Mouse (Mus musculus): ENCODE measurements around the gene 4933421I07Rik. TPM values are rescaled to one million over a fixed set of nuclear protein-coding genes. Genes with fewer than 3 reads are reported as not detected.

Gene 4933421I07Rik
- total and polyA plus RNA-seq, 3 experiments: not detected

Other genes starting within 250 kb of the 4933421I07Rik start
- gene Vmn2r61, start 188.1 kb downstream of the 4933421I07Rik start, total RNA-seq (2012; rRNA removed): not detected in 2 replicates
- gene Vmn2r61, start 188.1 kb downstream of the 4933421I07Rik start, total RNA-seq (2014; rRNA removed): not detected in 2 replicates
- not detected in 2 replicates for gene Vmn2r61, start 188.1 kb downstream of the 4933421I07Rik start, polyA plus RNA-seq (2012; ENCODE audit: insufficient read length, low read depth)
- gene Zfp141, start 57.6 kb upstream of the 4933421I07Rik start, total RNA-seq (2012; rRNA removed): 16.7 and 18.0 TPM in 2 replicates
- gene Zfp141, start 57.6 kb upstream of the 4933421I07Rik start, total RNA-seq (2014; rRNA removed): 26.8 and 28.2 TPM in 2 replicates
- 13.5 and 14.1 TPM in 2 replicates for gene Zfp141, start 57.6 kb upstream of the 4933421I07Rik start, polyA plus RNA-seq (2012; ENCODE audit: insufficient read length, low read depth)
- gene Gm21028, start 130.5 kb upstream of the 4933421I07Rik start, total RNA-seq (2012; rRNA removed): not detected in 2 replicates
- gene Gm21028, start 130.5 kb upstream of the 4933421I07Rik start, total RNA-seq (2014; rRNA removed): not detected in 2 replicates
- not detected in 2 replicates for gene Gm21028, start 130.5 kb upstream of the 4933421I07Rik start, polyA plus RNA-seq (2012; ENCODE audit: insufficient read length, low read depth)
- gene Zfp977, start 144.4 kb upstream of the 4933421I07Rik start, total RNA-seq (2012; rRNA removed): not detected in 2 replicates
- not detected in 2 replicates for gene Zfp977, start 144.4 kb upstream of the 4933421I07Rik start, total RNA-seq (2014; rRNA removed)
- gene Zfp977, start 144.4 kb upstream of the 4933421I07Rik start, polyA plus RNA-seq (2012; ENCODE audit: insufficient read length, low read depth): not detected in 2 replicates
- gene Zfp976, start 194.5 kb upstream of the 4933421I07Rik start, total RNA-seq (2012; rRNA removed): not detected in 2 replicates
- not detected in 2 replicates for gene Zfp976, start 194.5 kb upstream of the 4933421I07Rik start, total RNA-seq (2014; rRNA removed)
- gene Zfp976, start 194.5 kb upstream of the 4933421I07Rik start, polyA plus RNA-seq (2012; ENCODE audit: insufficient read length, low read depth): not detected in 2 replicates
- 1.3 and 1.8 TPM in 2 replicates for gene Zfp975, start 244.6 kb upstream of the 4933421I07Rik start, total RNA-seq (2012; rRNA removed)
- gene Zfp975, start 244.6 kb upstream of the 4933421I07Rik start, total RNA-seq (2014; rRNA removed): 2.0 and 3.0 TPM in 2 replicates
- gene Zfp975, start 244.6 kb upstream of the 4933421I07Rik start, polyA plus RNA-seq (2012; ENCODE audit: insufficient read length, low read depth): 0.79 and 0.91 TPM in 2 replicates